Mouse (Mus musculus) ES-CJ7 (cell line): ENCODE results near the gene Lrch1.

Experiments
- DNase-seq: peaks from one replicate; pipeline ENCODE4 v3.0.0; 2011; ENCODE audit warnings: low read depth, low spot score

Lrch1 gene

GRCm38 (mm10) chr14:74852965-74853758 is 94.5 kb downstream of the Lrch1 start:
- no peak for DNase-seq

GRCm38 (mm10) chr14:74851866-74852265 is 95.8 kb downstream of the Lrch1 start:
- DNase-seq, result no peak

- DNase-seq, result no peak
Measured at GRCm38 (mm10) chr14:74849020-74849419, 98.7 kb downstream of the Lrch1 start.

GRCm38 (mm10) chr14:74848224-74848623 is 99.5 kb downstream of the Lrch1 start:
- DNase-seq, result no peak

- no peak for DNase-seq
Measured at GRCm38 (mm10) chr14:74847311-74848133, 100.2 kb downstream of the Lrch1 start.

- no peak for DNase-seq
Measured at GRCm38 (mm10) chr14:74846668-74847067, 101.0 kb downstream of the Lrch1 start.

- DNase-seq, result no peak
Measured at GRCm38 (mm10) chr14:74845661-74846274, 101.9 kb downstream of the Lrch1 start.

- no peak for DNase-seq
Measured at GRCm38 (mm10) chr14:74841708-74842107, 106.0 kb downstream of the Lrch1 start.

- no peak for DNase-seq
Measured at GRCm38 (mm10) chr14:74841297-74841696, 106.4 kb downstream of the Lrch1 start.

- DNase-seq, result no peak
Measured at GRCm38 (mm10) chr14:74840820-74841219, 106.9 kb downstream of the Lrch1 start.

- no peak for DNase-seq
Measured at GRCm38 (mm10) chr14:74840328-74840727, 107.3 kb downstream of the Lrch1 start.

- no peak for DNase-seq
Measured at GRCm38 (mm10) chr14:74838816-74839215, 108.9 kb downstream of the Lrch1 start.

GRCm38 (mm10) chr14:74835010-74835409 is 112.7 kb downstream of the Lrch1 start:
- DNase-seq, result peak; percentile 39

- DNase-seq, result no peak
Measured at GRCm38 (mm10) chr14:74834215-74834614, 113.5 kb downstream of the Lrch1 start.

GRCm38 (mm10) chr14:74831653-74832052 is 116.0 kb downstream of the Lrch1 start:
- no peak for DNase-seq

- no peak for DNase-seq
Measured at GRCm38 (mm10) chr14:74831050-74831449, 116.6 kb downstream of the Lrch1 start.

GRCm38 (mm10) chr14:74830591-74830990 is 117.1 kb downstream of the Lrch1 start:
- no peak for DNase-seq

GRCm38 (mm10) chr14:74822757-74823680 is 124.7 kb downstream of the Lrch1 start:
- no peak for DNase-seq

- no peak for DNase-seq
Measured at GRCm38 (mm10) chr14:74822048-74822447, 125.6 kb downstream of the Lrch1 start.

GRCm38 (mm10) chr14:74820180-74820813 is 127.4 kb downstream of the Lrch1 start:
- DNase-seq, result no peak

GRCm38 (mm10) chr14:74816705-74817104 is 131.0 kb downstream of the Lrch1 start:
- no peak for DNase-seq
